Comparison of ENCODE assay signal across 11 mouse cellular contexts in genomic region chr1:74017399-74018172, GRCm38 (mm10).
DNase-seq lines count a peak whose midpoint lies in the region; ATAC-seq and TF ChIP-seq lines count a peak whose summit lies in the region.
"Had no signal": no experiment of that assay in that cellular context is flagged by ENCODE, and none has a peak within 500 bp of the region (broad histone marks: within the 10 kb centered on the region; RNA-seq: fewer than 3 reads in every experiment).

No protein-coding gene starts in this region.

- 75% methylated on average over 9 of the region's 9 CpGs for WGBS in kidney, embryonic 15.5 days
- WGBS in embryonic facial prominence, embryonic 10.5 days: 85% methylated on average over 9 of the region's 9 CpGs
- WGBS in heart, embryonic 16.5 days: 49% methylated on average over 9 of the region's 9 CpGs
- WGBS in lung, postnatal 0 days: 55% methylated on average over 9 of the region's 9 CpGs
- WGBS in forebrain, embryonic 12.5 days: 84% methylated on average over 9 of the region's 9 CpGs

- H3K27me3 ChIP-seq in kidney, embryonic 15.5 days: no peaks in the 10 kb centered on the region
- no peaks in the 10 kb centered on the region for H3K27me3 ChIP-seq in embryonic facial prominence, embryonic 10.5 days (replicated peaks; ENCODE audit: low read depth, poor library complexity, severe bottlenecking)
- no peaks in the 10 kb centered on the region for H3K27me3 ChIP-seq in heart, embryonic 16.5 days (ENCODE audit: control insufficient read depth, insufficient read depth, low read length)
- H3K27me3 ChIP-seq in lung, postnatal 0 days (replicated peaks; ENCODE audit: insufficient read depth, low read length): no peaks in the 10 kb centered on the region
- no peaks in the 10 kb centered on the region for H3K27me3 ChIP-seq in forebrain, embryonic 12.5 days
- H3K27me3 ChIP-seq: neural tube, embryonic 12.5 days had no signal

- TF ChIP-seq CTCF in lung, postnatal 0 days (IDR thresholded peaks at IDR 0.05): no peak

- peak; percentile 58; the same call in 1 of the 2 replicates for TF ChIP-seq EP300 in lung, postnatal 0 days (IDR thresholded peaks at IDR 0.05)

- no peak overlapping the region for H3K4me2 ChIP-seq in kidney, embryonic 15.5 days
- H3K4me2 ChIP-seq in heart, embryonic 16.5 days (ENCODE audit: low read depth, low read length): no peak overlapping the region
- H3K4me2 ChIP-seq in lung, postnatal 0 days (replicated peaks; ENCODE audit: low read depth, low read length): no peak overlapping the region
- H3K4me2 ChIP-seq in forebrain, embryonic 12.5 days: no peak overlapping the region
- H3K4me2 ChIP-seq: neural tube, embryonic 12.5 days had no signal

- peaks cover 5% of the 10 kb centered on the region for H3K36me3 ChIP-seq in kidney, embryonic 15.5 days
- H3K36me3 ChIP-seq in embryonic facial prominence, embryonic 10.5 days (replicated peaks): peaks cover 10% of the 10 kb centered on the region; the same call in 1 of the 2 replicates
- no peaks in the 10 kb centered on the region for H3K36me3 ChIP-seq in heart, embryonic 16.5 days (ENCODE audit: control insufficient read depth, insufficient read depth)
- H3K36me3 ChIP-seq in lung, postnatal 0 days (ENCODE audit: insufficient read depth, low read length): no peaks in the 10 kb centered on the region
- no peaks in the 10 kb centered on the region for H3K36me3 ChIP-seq in forebrain, embryonic 12.5 days (replicated peaks)
- H3K36me3 ChIP-seq: neural tube, embryonic 12.5 days had no signal

- no peak overlapping the region for H3K9ac ChIP-seq in kidney, embryonic 15.5 days
- peak overlapping the region; percentile 57 for H3K9ac ChIP-seq in heart, embryonic 16.5 days (ENCODE audit: low read length)
- no peak overlapping the region for H3K9ac ChIP-seq in lung, postnatal 0 days (replicated peaks; ENCODE audit: low read depth)
- no peak overlapping the region for H3K9ac ChIP-seq in forebrain, embryonic 12.5 days
- H3K9ac ChIP-seq: neural tube, embryonic 12.5 days had no signal

- H3K27ac ChIP-seq in kidney, embryonic 15.5 days: no peak overlapping the region
- peak overlapping the region; percentile 15; the same call in 1 of the 2 replicates for H3K27ac ChIP-seq in embryonic facial prominence, embryonic 10.5 days (replicated peaks)
- H3K27ac ChIP-seq in heart, embryonic 16.5 days (ENCODE audit: low read length): peak overlapping the region; percentile 82
- H3K27ac ChIP-seq in lung, postnatal 0 days (ENCODE audit: low read length): peak overlapping the region; percentile 92
- no peak overlapping the region for H3K27ac ChIP-seq in forebrain, embryonic 12.5 days
- H3K27ac ChIP-seq: neural tube, embryonic 12.5 days had no signal

- no peak overlapping the region for H3K4me3 ChIP-seq in kidney, embryonic 15.5 days (replicated peaks)
- no peak overlapping the region for H3K4me3 ChIP-seq in embryonic facial prominence, embryonic 10.5 days
- no peak overlapping the region for H3K4me3 ChIP-seq in heart, embryonic 16.5 days (ENCODE audit: low read length)
- H3K4me3 ChIP-seq in lung, postnatal 0 days (ENCODE audit: low read depth, low read length): no peak overlapping the region
- no peak overlapping the region for H3K4me3 ChIP-seq in forebrain, embryonic 12.5 days (replicated peaks)
- H3K4me3 ChIP-seq: megakaryocyte, embryonic 14.5 days; neural tube, embryonic 12.5 days had no signal

- peaks cover 67% of the 10 kb centered on the region for H3K4me1 ChIP-seq in kidney, embryonic 15.5 days
- peaks cover 46% of the 10 kb centered on the region for H3K4me1 ChIP-seq in embryonic facial prominence, embryonic 10.5 days
- peaks cover 77% of the 10 kb centered on the region for H3K4me1 ChIP-seq in heart, embryonic 16.5 days (ENCODE audit: control insufficient read depth, insufficient read depth, low read length)
- peaks cover 46% of the 10 kb centered on the region for H3K4me1 ChIP-seq in lung, postnatal 0 days (ENCODE audit: insufficient read depth, low read depth, low read length)
- H3K4me1 ChIP-seq in forebrain, embryonic 12.5 days: no peaks in the 10 kb centered on the region
- H3K4me1 ChIP-seq: neural tube, embryonic 12.5 days had no signal

- no peak for ATAC-seq in kidney, embryonic 15.5 days (replicated peaks; ENCODE audit: low FRiP score)
- no peak for ATAC-seq in heart, embryonic 16.5 days (replicated peaks; ENCODE audit: extremely low read depth, insufficient read depth, low FRiP score)
- ATAC-seq in lung, postnatal 0 days: peak; percentile 45
- ATAC-seq in forebrain, embryonic 12.5 days (ENCODE audit: low FRiP score): no peak
- ATAC-seq: forebrain, embryonic 16.5 days had no signal

- no peaks in the 10 kb centered on the region for H3K9me3 ChIP-seq in kidney, embryonic 15.5 days (replicated peaks)
- no peaks in the 10 kb centered on the region for H3K9me3 ChIP-seq in embryonic facial prominence, embryonic 10.5 days
- no peaks in the 10 kb centered on the region for H3K9me3 ChIP-seq in heart, embryonic 16.5 days (replicated peaks; ENCODE audit: control insufficient read depth, low read length)
- H3K9me3 ChIP-seq in lung, postnatal 0 days (ENCODE audit: low read length): no peaks in the 10 kb centered on the region
- no peaks in the 10 kb centered on the region for H3K9me3 ChIP-seq in forebrain, embryonic 12.5 days
- H3K9me3 ChIP-seq: megakaryocyte, embryonic 14.5 days; neural tube, embryonic 12.5 days had no signal

- peak; percentile 68 for DNase-seq in kidney, adult 18-20 months
- no peak for DNase-seq in embryonic facial prominence, embryonic 10.5 days (ENCODE audit: low spot score)
- DNase-seq in lung, postnatal 0 days (ENCODE audit: low spot score): peak; percentile 85
- no peak for DNase-seq in left cerebral cortex, adult 8-10 months (ENCODE audit: low spot score in 2 of 2)
- no peak for DNase-seq in Muller cell, postnatal 12 days (ENCODE audit: inconsistent ontology term)

Comparison
In these comparisons a context has a peak if more than half of its experiments do, and no peak if none do; other contexts are left out.
1. DNase-seq: peak in kidney, adult 18-20 months (single experiment) and lung, postnatal 0 days (single experiment); none in embryonic facial prominence, embryonic 10.5 days (single experiment), left cerebral cortex, adult 8-10 months (0 of 2) and Muller cell, postnatal 12 days (single experiment).
2. H3K27ac ChIP-seq: peak in embryonic facial prominence, embryonic 10.5 days (single experiment), heart, embryonic 16.5 days (single experiment) and lung, postnatal 0 days (single experiment); none in kidney, embryonic 15.5 days (single experiment) and forebrain, embryonic 12.5 days (single experiment).